Mouse (Mus musculus): ENCODE data around the gene Gm6096. TPM values are rescaled to one million over a fixed set of nuclear protein-coding genes. Genes with fewer than 3 reads are reported as not detected.

The Gm6096 gene
- polyA plus RNA-seq, 1 experiment from 2014 or later, result 0.57 TPM

- Histone ChIP-seq H3K9ac (no peak overlapping the region), H3K9me3 (no peaks in the 10 kb centered on the region), H3K4me3 (no peak overlapping the region), H3K36me3 (peaks cover 3% of the 10 kb centered on the region; the same call in 1 of the 2 replicates), H3K4me2 (no peak overlapping the region), H3K4me1 (no peaks in the 10 kb centered on the region), H3K27me3 (no peaks in the 10 kb centered on the region), H3K27ac (no peak overlapping the region)
- WGBS, result 93% methylated on average over 3 of the region's 3 CpGs
- ATAC-seq (ENCODE audit: borderline replicate concordance, extremely low read depth, low FRiP score, low TSS enrichment), result no peak
Measured at GRCm38 (mm10) chr7:34276066-34276465, 25.2 kb downstream of the Gm6096 start.

- Histone ChIP-seq H3K36me3 (peaks cover 3% of the 10 kb centered on the region; the same call in 1 of the 2 replicates), H3K4me3 (no peak overlapping the region), H3K4me1 (no peaks in the 10 kb centered on the region), H3K4me2 (no peak overlapping the region), H3K27ac (no peak overlapping the region), H3K9me3 (no peaks in the 10 kb centered on the region), H3K9ac (no peak overlapping the region), H3K27me3 (no peaks in the 10 kb centered on the region)
- ATAC-seq (ENCODE audit: borderline replicate concordance, extremely low read depth, low FRiP score, low TSS enrichment), result no peak
- WGBS, result 91% methylated on average over 2 of the region's 2 CpGs
Measured at GRCm38 (mm10) chr7:34277656-34278055, 26.8 kb downstream of the Gm6096 start.

- H3K27ac ChIP-seq, result peak overlapping the region; percentile 84
- H3K36me3 ChIP-seq, result no peaks in the 10 kb centered on the region
- no peaks in the 10 kb centered on the region for H3K9me3 ChIP-seq
- no peak overlapping the region for H3K9ac ChIP-seq
- no peaks in the 10 kb centered on the region; the same call in 1 of the 2 replicates for H3K4me1 ChIP-seq
- no peak overlapping the region for H3K4me3 ChIP-seq
- no peaks in the 10 kb centered on the region for H3K27me3 ChIP-seq
- ATAC-seq (ENCODE audit: borderline replicate concordance, extremely low read depth, low FRiP score, low TSS enrichment), result no peak
- no peak overlapping the region for H3K4me2 ChIP-seq
Measured at GRCm38 (mm10) chr7:34290450-34291151, 39.8 kb downstream of the Gm6096 start.

- peak overlapping the region; percentile 84 for H3K27ac ChIP-seq
- no peaks in the 10 kb centered on the region for H3K9me3 ChIP-seq
- no peaks in the 10 kb centered on the region for H3K36me3 ChIP-seq
- H3K4me1 ChIP-seq, result no peaks in the 10 kb centered on the region; the same call in 1 of the 2 replicates
- no peaks in the 10 kb centered on the region for H3K27me3 ChIP-seq
- H3K9ac ChIP-seq, result no peak overlapping the region
- no peak overlapping the region for H3K4me2 ChIP-seq
- no peak; the same call in 1 of the 2 replicates for ATAC-seq (ENCODE audit: borderline replicate concordance, extremely low read depth, low FRiP score, low TSS enrichment)
- no peak overlapping the region for H3K4me3 ChIP-seq
- 46% methylated on average over 1 of the region's 1 CpGs for WGBS
Measured at GRCm38 (mm10) chr7:34291265-34291664, 40.4 kb downstream of the Gm6096 start.

- H3K27me3 ChIP-seq, result no peaks in the 10 kb centered on the region
- ATAC-seq (ENCODE audit: borderline replicate concordance, extremely low read depth, low FRiP score, low TSS enrichment), result no peak
- H3K9me3 ChIP-seq, result no peaks in the 10 kb centered on the region
- no peak overlapping the region for H3K9ac ChIP-seq
- 80% methylated on average over 2 of the region's 2 CpGs for WGBS
- H3K27ac ChIP-seq, result peak overlapping the region; percentile 84; the same call in 1 of the 2 replicates
- no peaks in the 10 kb centered on the region; the same call in 1 of the 2 replicates for H3K4me1 ChIP-seq
- no peak overlapping the region for H3K4me2 ChIP-seq
- H3K36me3 ChIP-seq, result no peaks in the 10 kb centered on the region
- no peak overlapping the region for H3K4me3 ChIP-seq
Measured at GRCm38 (mm10) chr7:34292633-34293032, 41.8 kb downstream of the Gm6096 start.

GRCm38 (mm10) chr7:34296124-34296523, 45.3 kb downstream of the Gm6096 start:
- no peak for ATAC-seq (ENCODE audit: borderline replicate concordance, extremely low read depth, low FRiP score, low TSS enrichment)
- H3K36me3 ChIP-seq, result no peaks in the 10 kb centered on the region; the same call in 1 of the 2 replicates
- WGBS, result 85% methylated on average over 3 of the region's 3 CpGs

GRCm38 (mm10) chr7:34298818-34299217, 48.0 kb downstream of the Gm6096 start:
- H3K4me2 ChIP-seq, result no peak overlapping the region
- peaks cover 13% of the 10 kb centered on the region for H3K4me1 ChIP-seq
- H3K9me3 ChIP-seq, result no peaks in the 10 kb centered on the region
- H3K4me3 ChIP-seq, result no peak overlapping the region
- 72% methylated on average over 2 of the region's 2 CpGs for WGBS
- no peaks in the 10 kb centered on the region for H3K27me3 ChIP-seq
- no peaks in the 10 kb centered on the region; the same call in 1 of the 2 replicates for H3K36me3 ChIP-seq
- no peak overlapping the region for H3K27ac ChIP-seq
- ATAC-seq (ENCODE audit: borderline replicate concordance, extremely low read depth, low FRiP score, low TSS enrichment), result no peak
- no peak overlapping the region for H3K9ac ChIP-seq

More at GRCm38 (mm10) chr7:34296124-34296523, 45.3 kb downstream of the Gm6096 start:
- Histone ChIP-seq H3K9me3 (no peaks in the 10 kb centered on the region), H3K9ac (no peak overlapping the region), H3K4me2 (no peak overlapping the region), H3K27ac (no peak overlapping the region), H3K27me3 (no peaks in the 10 kb centered on the region), H3K4me3 (no peak overlapping the region), H3K4me1 (peaks cover 9% of the 10 kb centered on the region)

Other genes with a start within 250 kb of the Gm6096 start
- not detected in 2 replicates for gene Scgb2b27, start 237.1 kb upstream of the Gm6096 start, polyA plus RNA-seq (2015; fragmentation: Nextera tagmentation; extraction: Ambion mirVana)
- not detected in 2 replicates for gene Scgb1b27, start 229.6 kb upstream of the Gm6096 start, polyA plus RNA-seq (2015; fragmentation: Nextera tagmentation; extraction: Ambion mirVana)
- not detected in 2 replicates for gene Scgb1b30, start 155.6 kb upstream of the Gm6096 start, polyA plus RNA-seq (2015; fragmentation: Nextera tagmentation; extraction: Ambion mirVana)
- 7.6 and 8.9 TPM in 2 replicates for gene Wtip, start 117.8 kb upstream of the Gm6096 start, polyA plus RNA-seq (2015; fragmentation: Nextera tagmentation; extraction: Ambion mirVana)
- gene Uba2, start 81.4 kb upstream of the Gm6096 start, polyA plus RNA-seq (2015; fragmentation: Nextera tagmentation; extraction: Ambion mirVana), result 218 and 227 TPM in 2 replicates
- 57.6 and 58.1 TPM in 2 replicates for gene Pdcd2l, start 54.4 kb upstream of the Gm6096 start, polyA plus RNA-seq (2015; fragmentation: Nextera tagmentation; extraction: Ambion mirVana)
- gene Gpi1, start 20.7 kb upstream of the Gm6096 start, polyA plus RNA-seq (2015; fragmentation: Nextera tagmentation; extraction: Ambion mirVana), result 252 and 264 TPM in 2 replicates
- 44.8 and 51.8 TPM in 2 replicates for gene 4931406P16Rik, start 62.5 kb downstream of the Gm6096 start, polyA plus RNA-seq (2015; fragmentation: Nextera tagmentation; extraction: Ambion mirVana)
- 94.9 and 98.5 TPM in 2 replicates for gene Lsm14a, start 142.3 kb downstream of the Gm6096 start, polyA plus RNA-seq (2015; fragmentation: Nextera tagmentation; extraction: Ambion mirVana)